Mouse (Mus musculus): Measurements from ENCODE around the gene Gbp2b. TPM values are rescaled to one million over a fixed set of nuclear protein-coding genes. Genes with fewer than 3 reads are reported as not detected.

Gene Gbp2b
- polyA plus RNA-seq, 1 experiment from 2014 or later = 0.02 TPM

DNA sequence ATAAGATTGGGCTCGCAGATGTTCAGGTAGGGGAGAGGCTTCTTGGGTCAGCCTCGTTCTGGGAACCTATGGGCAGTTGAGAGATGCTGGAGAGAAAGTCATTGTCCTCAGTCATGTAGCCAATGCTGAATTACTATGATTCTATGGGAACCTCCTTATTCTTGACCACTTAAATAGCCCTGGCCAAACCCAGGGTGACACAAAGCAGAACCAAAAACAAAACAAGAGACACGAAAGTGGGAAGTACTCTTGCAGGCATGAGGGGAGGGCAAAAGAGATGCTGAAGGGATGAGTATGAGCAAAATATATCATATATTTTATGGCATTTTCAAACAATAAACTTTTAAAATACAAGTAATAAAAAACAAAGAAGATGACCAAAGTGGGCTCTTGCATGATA lies 17.5 kb upstream of the Gbp2b start:
- ATAC-seq (ENCODE audit: insufficient read depth) = no peak
- Histone ChIP-seq H3K4me3 (replicated peaks) (no peak overlapping the region), H3K27ac (replicated peaks) (no peak overlapping the region), H3K4me2 (no peak overlapping the region), H3K9me3 (replicated peaks) (no peaks in the 10 kb centered on the region), H3K4me1 (replicated peaks) (no peaks in the 10 kb centered on the region), H3K36me3 (replicated peaks) (no peaks in the 10 kb centered on the region), H3K27me3 (no peaks in the 10 kb centered on the region), H3K9ac (no peak overlapping the region)
- 44% methylated on average over 3 of the region's 3 CpGs for WGBS (ENCODE audit: insufficient replicate concordance)

DNA sequence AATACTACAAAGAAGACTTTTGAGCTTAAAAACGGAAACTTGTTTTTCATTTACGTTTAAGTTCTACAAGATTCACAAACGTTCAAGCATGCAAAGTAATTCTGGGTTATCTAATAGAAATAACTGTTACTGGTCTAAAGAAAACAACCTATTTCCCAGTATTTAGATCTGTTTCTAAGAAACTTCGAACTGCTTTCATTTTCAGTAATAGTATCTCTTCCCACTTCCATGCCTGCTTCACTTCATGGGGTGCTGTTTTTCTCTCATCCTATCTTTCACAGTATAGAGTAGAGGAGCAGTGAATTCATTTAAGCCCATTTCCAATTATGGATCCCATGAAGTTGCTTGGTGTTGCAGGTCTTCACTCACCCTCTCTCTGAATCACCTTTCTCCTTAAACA lies 16.3 kb upstream of the Gbp2b start:
- Histone ChIP-seq H3K27ac (replicated peaks) (no peak overlapping the region), H3K9ac (no peak overlapping the region), H3K4me3 (replicated peaks) (no peak overlapping the region), H3K36me3 (replicated peaks) (no peaks in the 10 kb centered on the region), H3K27me3 (no peaks in the 10 kb centered on the region), H3K9me3 (replicated peaks) (no peaks in the 10 kb centered on the region), H3K4me1 (replicated peaks) (no peaks in the 10 kb centered on the region), H3K4me2 (no peak overlapping the region)
- ATAC-seq (ENCODE audit: insufficient read depth) = no peak
- WGBS (ENCODE audit: insufficient replicate concordance) = 54% methylated on average over 4 of the region's 4 CpGs

DNA sequence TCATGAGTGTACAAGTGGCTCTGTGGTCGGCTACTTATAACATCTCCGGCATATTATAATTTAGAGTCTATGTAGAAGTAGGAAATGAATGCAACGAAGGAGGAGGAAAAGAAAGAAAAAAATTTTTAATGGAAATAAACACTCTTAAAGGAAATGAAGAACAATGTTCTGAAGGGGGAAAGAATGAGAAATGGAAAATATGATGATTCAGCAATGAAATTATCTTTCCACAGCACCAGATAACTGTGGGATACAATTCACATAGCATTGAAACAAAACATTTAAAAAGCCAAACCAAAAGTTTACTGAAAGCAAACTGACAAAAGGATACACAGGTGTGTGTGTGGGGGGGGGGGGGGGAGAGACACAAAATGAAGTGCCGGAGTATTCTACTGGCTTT lies 11.6 kb upstream of the Gbp2b start:
- Histone ChIP-seq H3K27me3 (no peaks in the 10 kb centered on the region), H3K36me3 (replicated peaks) (no peaks in the 10 kb centered on the region), H3K9ac (no peak overlapping the region), H3K4me1 (replicated peaks) (no peaks in the 10 kb centered on the region), H3K27ac (replicated peaks) (no peak overlapping the region), H3K4me3 (replicated peaks) (no peak overlapping the region), H3K4me2 (no peak overlapping the region), H3K9me3 (replicated peaks) (no peaks in the 10 kb centered on the region)
- ATAC-seq (ENCODE audit: insufficient read depth) = no peak
- WGBS (ENCODE audit: insufficient replicate concordance) = 76% methylated on average over 4 of the region's 4 CpGs

DNA sequence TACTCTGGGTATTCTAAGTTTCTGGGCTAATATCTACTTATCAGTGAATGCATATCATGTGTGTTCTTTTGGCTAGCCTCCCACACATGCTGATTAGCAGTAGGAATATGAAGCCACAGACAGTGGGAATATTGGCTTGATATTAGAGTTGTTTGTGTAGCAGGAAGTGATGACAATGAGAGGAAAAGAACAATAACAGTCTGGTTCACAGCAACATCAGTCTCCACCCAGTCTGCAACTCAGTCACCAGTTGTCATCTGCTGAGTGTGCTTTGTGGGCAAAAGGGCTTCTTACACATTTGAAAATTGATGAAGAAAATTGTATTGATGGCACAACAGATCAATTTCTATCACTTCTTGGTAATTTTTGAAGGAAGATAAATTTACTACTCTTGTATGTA lies 7.3 kb upstream of the Gbp2b start:
- Histone ChIP-seq H3K9ac (no peak overlapping the region), H3K9me3 (replicated peaks) (no peaks in the 10 kb centered on the region), H3K27me3 (no peaks in the 10 kb centered on the region), H3K4me2 (no peak overlapping the region), H3K36me3 (replicated peaks) (no peaks in the 10 kb centered on the region), H3K27ac (replicated peaks) (no peak overlapping the region), H3K4me3 (replicated peaks) (no peak overlapping the region), H3K4me1 (replicated peaks) (no peaks in the 10 kb centered on the region)
- ATAC-seq (ENCODE audit: insufficient read depth) = no peak

DNA sequence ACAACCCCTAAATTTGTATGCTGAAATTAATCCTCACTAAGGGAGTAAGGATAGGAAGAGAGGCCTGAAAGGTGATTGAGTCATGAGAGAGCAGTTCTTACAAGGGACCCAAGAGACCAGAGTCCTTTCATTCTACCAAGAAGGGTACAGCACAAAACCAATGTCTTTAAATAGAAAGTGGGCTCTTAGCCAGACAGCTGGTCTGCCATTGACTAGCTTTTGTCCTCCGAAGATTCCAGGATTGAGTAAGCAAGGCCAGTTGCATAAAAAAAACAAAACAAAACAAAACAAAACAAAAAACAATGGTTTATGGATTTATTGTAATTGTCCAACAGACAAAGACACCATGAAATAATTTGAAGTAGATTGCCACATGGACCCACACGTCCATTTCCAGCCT lies 5.8 kb upstream of the Gbp2b start:
- WGBS (ENCODE audit: insufficient replicate concordance) = 48% methylated on average over 2 of the region's 2 CpGs

DNA sequence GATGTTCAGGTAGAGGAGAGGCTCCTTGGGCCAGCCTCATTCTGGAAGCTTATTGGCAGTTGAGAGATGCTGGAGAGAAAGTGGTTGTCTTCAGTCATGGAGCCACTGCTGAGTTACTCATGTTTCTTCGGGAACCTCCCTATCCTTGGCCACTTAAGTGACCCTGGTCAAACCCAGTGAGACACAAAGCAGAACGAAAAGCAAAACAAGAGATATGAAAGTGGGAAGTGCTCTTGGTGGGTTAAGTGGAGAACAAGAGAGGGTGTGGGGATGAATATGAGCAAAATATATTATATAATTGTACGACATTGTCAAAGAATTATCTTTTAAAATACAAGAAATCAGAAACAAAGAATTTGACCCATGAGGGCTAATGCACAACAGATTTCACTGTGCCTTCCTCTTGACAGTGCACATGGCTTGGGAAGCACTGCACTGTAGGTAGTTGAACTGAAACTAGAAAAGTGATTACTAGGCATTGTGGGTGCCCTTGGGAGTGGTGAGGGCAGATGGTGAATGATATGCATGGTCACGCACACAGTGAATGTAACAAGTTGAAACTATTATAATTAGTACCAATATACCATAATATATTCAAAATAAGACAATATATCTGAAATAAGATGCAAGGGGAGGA lies 4.1 kb upstream of the Gbp2b start:
- no peak overlapping the region for H3K4me3 ChIP-seq (replicated peaks)
- H3K27me3 ChIP-seq = no peaks in the 10 kb centered on the region
- H3K27ac ChIP-seq (replicated peaks) = no peak overlapping the region
- no peak for ATAC-seq (ENCODE audit: insufficient read depth)
- 51% methylated on average over 4 of the region's 4 CpGs for WGBS (ENCODE audit: insufficient replicate concordance)
- H3K4me2 ChIP-seq = no peak overlapping the region
- no peak overlapping the region for H3K9ac ChIP-seq
- no peaks in the 10 kb centered on the region for H3K9me3 ChIP-seq (replicated peaks)
- H3K4me1 ChIP-seq (replicated peaks) = no peaks in the 10 kb centered on the region
- no peaks in the 10 kb centered on the region for H3K36me3 ChIP-seq (replicated peaks)

More for the DNA sequence above, 5.8 kb upstream of the Gbp2b start:
- no peak overlapping the region for H3K9ac ChIP-seq
- H3K4me1 ChIP-seq (replicated peaks) = no peaks in the 10 kb centered on the region
- H3K9me3 ChIP-seq (replicated peaks) = no peaks in the 10 kb centered on the region
- H3K36me3 ChIP-seq (replicated peaks) = no peaks in the 10 kb centered on the region
- ATAC-seq (ENCODE audit: insufficient read depth) = no peak
- H3K27me3 ChIP-seq = no peaks in the 10 kb centered on the region
- no peak overlapping the region for H3K4me3 ChIP-seq (replicated peaks)
- H3K4me2 ChIP-seq = no peak overlapping the region
- H3K27ac ChIP-seq (replicated peaks) = no peak overlapping the region

DNA sequence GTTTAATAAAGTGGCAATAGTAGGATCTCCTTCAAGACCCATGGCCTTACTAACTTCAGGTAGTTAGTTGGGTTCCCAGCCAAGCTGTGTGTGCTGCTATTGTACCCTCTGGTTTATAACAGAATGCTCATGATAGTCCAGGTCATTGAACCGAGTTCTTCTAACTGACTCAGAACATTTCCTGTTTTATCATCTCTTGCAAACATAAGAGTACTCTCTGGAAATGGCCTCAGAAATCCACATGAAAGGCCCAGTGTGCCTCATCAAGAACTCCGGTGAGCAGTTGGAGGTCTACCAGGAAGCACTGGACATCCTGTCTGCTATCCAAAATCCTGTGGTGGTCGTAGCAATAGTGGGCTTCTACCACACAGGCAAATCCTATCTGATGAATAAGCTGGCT lies 3.3 kb downstream of the Gbp2b start:
- Histone ChIP-seq H3K4me3 (replicated peaks) (no peak overlapping the region), H3K4me2 (no peak overlapping the region), H3K27ac (replicated peaks) (no peak overlapping the region), H3K4me1 (replicated peaks) (no peaks in the 10 kb centered on the region), H3K9ac (no peak overlapping the region), H3K27me3 (no peaks in the 10 kb centered on the region), H3K9me3 (replicated peaks) (no peaks in the 10 kb centered on the region), H3K36me3 (replicated peaks) (no peaks in the 10 kb centered on the region)
- WGBS (ENCODE audit: insufficient replicate concordance) = 43% methylated on average over 3 of the region's 3 CpGs
- no peak for ATAC-seq (ENCODE audit: insufficient read depth)

DNA sequence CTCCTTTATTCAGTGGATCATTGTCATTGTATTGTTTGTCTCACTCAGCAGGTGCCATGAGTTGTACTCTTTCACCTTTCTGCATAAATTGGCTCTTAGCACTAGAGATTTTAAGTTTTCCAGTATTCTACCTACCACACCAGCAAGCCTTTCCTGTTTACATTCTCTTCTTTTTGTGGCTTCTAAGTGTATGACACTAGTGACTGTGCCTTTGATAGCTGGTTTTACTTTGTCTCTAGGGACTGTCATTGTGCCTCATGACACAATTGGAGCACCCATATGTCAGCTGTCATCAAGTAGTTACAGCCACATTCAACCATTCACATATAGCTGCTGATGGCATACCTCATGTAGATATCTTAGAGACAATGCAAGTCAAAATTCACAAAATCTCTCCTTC lies 7.0 kb downstream of the Gbp2b start:
- no peaks in the 10 kb centered on the region for H3K9me3 ChIP-seq (replicated peaks)
- no peak overlapping the region for H3K27ac ChIP-seq (replicated peaks)
- H3K4me2 ChIP-seq = no peak overlapping the region
- no peak overlapping the region for H3K9ac ChIP-seq
- H3K27me3 ChIP-seq = no peaks in the 10 kb centered on the region
- no peaks in the 10 kb centered on the region for H3K4me1 ChIP-seq (replicated peaks)
- no peaks in the 10 kb centered on the region for H3K36me3 ChIP-seq (replicated peaks)
- H3K4me3 ChIP-seq (replicated peaks) = no peak overlapping the region
- ATAC-seq (ENCODE audit: insufficient read depth) = no peak

DNA sequence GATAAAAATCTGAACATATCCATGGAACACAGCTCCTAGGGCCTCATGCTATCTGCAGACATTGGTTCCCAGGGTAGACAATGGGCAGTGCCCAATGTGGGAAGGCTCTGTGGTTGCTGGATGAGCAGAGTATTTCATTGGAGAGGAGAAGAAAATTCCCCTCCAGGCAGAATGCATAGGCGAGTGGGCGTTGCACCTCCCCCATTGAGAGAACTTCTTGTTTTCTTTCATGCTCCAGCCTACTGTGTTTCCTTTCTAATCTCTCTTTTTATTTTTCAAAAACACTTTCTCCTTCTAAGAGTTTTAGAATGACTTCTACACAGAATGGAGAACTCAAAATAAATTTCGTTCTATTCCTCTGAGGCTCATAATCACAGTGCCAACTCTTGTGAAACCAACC lies 24.0 kb downstream of the Gbp2b start:
- ATAC-seq (ENCODE audit: insufficient read depth) = no peak
- Histone ChIP-seq H3K27ac (replicated peaks) (no peak overlapping the region), H3K9me3 (replicated peaks) (no peaks in the 10 kb centered on the region), H3K9ac (no peak overlapping the region), H3K27me3 (no peaks in the 10 kb centered on the region), H3K4me2 (no peak overlapping the region), H3K4me1 (replicated peaks) (no peaks in the 10 kb centered on the region), H3K36me3 (replicated peaks) (no peaks in the 10 kb centered on the region), H3K4me3 (replicated peaks) (no peak overlapping the region)
- 75% methylated on average over 3 of the region's 3 CpGs for WGBS (ENCODE audit: insufficient replicate concordance)

DNA sequence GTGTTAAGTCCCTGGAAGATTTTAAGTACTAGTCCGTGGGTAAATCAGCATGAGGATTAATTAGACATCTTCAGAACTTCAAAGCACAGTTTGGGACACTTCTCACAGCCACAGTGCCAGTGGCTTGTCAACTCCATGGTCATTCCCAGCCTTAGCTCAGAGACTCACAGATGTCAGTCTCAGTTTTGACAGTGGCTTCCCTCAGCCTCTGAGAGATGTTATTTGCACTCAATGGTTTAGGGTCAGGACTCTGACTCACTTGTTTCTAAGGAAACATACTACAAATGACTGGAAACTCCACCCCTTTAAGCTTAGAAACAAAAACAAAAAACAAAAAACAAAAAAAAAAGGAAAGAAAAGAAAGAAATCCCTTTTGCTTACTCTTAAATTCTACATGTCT lies 25.0 kb downstream of the Gbp2b start:
- ATAC-seq (ENCODE audit: insufficient read depth) = no peak
- WGBS (ENCODE audit: insufficient replicate concordance) = 37% methylated on average over 1 of the region's 1 CpGs
- no peaks in the 10 kb centered on the region for H3K4me1 ChIP-seq (replicated peaks)
- H3K27me3 ChIP-seq = no peaks in the 10 kb centered on the region
- H3K4me3 ChIP-seq (replicated peaks) = no peak overlapping the region
- H3K4me2 ChIP-seq = no peak overlapping the region
- H3K9me3 ChIP-seq (replicated peaks) = no peaks in the 10 kb centered on the region
- no peak overlapping the region for H3K9ac ChIP-seq
- no peak overlapping the region for H3K27ac ChIP-seq (replicated peaks)
- no peaks in the 10 kb centered on the region for H3K36me3 ChIP-seq (replicated peaks)

DNA sequence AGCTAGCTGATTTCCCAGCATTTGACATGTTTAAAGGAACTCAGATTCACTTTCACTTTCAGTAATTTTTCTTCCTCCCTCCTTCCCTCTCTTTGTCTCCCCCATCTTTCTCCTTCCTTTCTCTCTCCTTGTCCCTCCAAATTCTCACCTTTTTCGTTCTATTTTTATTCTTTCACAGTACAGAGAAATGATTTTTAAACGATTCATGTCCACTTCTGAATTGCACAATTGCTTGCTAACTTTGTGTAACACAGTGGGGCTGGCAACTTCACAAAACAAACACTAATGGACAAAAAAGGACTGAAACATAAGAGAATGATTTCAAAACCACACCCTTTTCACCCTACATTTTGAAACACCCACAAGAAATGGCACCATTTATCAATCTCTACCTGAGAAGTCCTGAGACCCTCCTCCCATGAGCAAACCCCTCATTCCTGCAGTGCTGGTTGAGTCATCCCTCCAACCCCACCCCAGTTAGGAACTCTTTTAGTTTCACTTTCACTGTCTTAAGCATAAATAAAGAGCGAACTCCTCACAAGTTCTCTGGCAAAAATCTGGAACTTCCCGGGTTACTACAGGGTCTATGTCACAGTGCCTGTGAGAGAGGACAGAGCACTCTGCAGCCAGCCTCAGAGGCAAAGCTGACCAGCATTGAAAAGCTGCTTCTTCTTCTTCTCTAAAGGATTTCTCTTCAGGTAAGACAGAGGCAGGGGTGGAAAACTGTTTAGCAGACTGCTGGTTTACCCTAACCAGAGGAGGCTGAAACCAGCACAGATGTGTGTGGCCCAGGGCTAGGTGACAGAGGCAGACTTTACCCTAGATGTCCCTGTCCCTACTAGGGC lies 25.7 kb downstream of the Gbp2b start, which contains the start of gene Gbp2:
Gene Gbp2, plus strand, starts transcription at position 492 of the 845 bp plus-strand sequence.
- ATAC-seq (ENCODE audit: insufficient read depth) = peak; percentile 12; the same call in 1 of the 2 replicates
- no peaks in the 10 kb centered on the region for H3K36me3 ChIP-seq (replicated peaks)
- H3K27me3 ChIP-seq = no peaks in the 10 kb centered on the region
- no peak within 1 kb of the TSS for H3K9ac ChIP-seq
- peak within 1 kb of the TSS; percentile 45; the same call in 1 of the 2 replicates for H3K27ac ChIP-seq (replicated peaks)
- peak within 1 kb of the TSS; percentile 57 for H3K4me2 ChIP-seq
- H3K9me3 ChIP-seq (replicated peaks) = no peaks in the 10 kb centered on the region
- 18% methylated on average over 4 of the region's 4 CpGs for whole genome bisulfite sequencing (ENCODE audit: insufficient replicate concordance)
- H3K4me3 ChIP-seq (replicated peaks) = peak within 1 kb of the TSS; percentile 43
- H3K4me1 ChIP-seq (replicated peaks) = no peaks in the 10 kb centered on the region

Measured in liver, embryonic 15.5 days (tissue).